Mouse (Mus musculus) layer of hippocampus, postnatal 25 days (tissue): ENCODE data around the gene Gm3558. TPM values are rescaled to one million over a fixed set of nuclear protein-coding genes. Genes with fewer than 3 reads are reported as not detected.
"Not testable (repeated sequence)": the region's sequence is repeated elsewhere in the genome, so short reads cannot be mapped to it uniquely, and the experiment has no call there.

Experiments
- DNase-seq, 2 experiments: peaks; one replicate each; pipeline ENCODE4 v3.0.0; 2022; ENCODE audit warnings: mixed read lengths in 2 of 2, low spot score in 1 of 2; ENCODE audit errors: extremely low spot score in 1 of 2
- total RNA-seq, 2 experiments: library from RNA; stranded (reverse); gene quantifications; 2 replicates each; pipeline ENCODE4 v1.2.3; 2021

The Gm3558 gene
- 10 to 100 TPM in 1 of 2 experiments, 1 to 10 TPM in 1; 8.7 to 10.0 TPM for total RNA-seq

DNA sequence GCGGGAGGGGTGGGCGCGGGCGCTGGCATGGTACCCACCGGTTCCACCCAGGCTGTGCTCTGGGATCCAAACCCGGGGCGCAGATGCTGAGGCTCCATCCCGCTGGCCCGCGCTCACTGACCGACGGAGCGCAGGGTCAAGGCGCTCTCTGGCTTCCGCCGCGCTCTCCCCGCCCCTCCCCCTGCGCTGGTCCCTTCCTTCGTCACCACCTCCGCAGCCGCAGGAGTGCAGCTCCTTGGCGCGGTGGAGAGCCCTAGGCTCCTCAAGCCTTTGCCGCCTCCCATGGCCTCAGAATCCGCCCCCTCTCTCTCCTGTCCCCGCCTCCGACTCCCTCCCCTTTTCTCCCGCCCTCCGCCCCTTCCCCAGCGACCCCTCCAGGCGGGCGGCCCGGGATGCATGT is at the start of gene Gm3558:
Gene Gm3558 (minus strand): TSS at position 185 of the 400 bp plus-strand sequence.
- DNase-seq: not testable (repeated sequence)

DNA sequence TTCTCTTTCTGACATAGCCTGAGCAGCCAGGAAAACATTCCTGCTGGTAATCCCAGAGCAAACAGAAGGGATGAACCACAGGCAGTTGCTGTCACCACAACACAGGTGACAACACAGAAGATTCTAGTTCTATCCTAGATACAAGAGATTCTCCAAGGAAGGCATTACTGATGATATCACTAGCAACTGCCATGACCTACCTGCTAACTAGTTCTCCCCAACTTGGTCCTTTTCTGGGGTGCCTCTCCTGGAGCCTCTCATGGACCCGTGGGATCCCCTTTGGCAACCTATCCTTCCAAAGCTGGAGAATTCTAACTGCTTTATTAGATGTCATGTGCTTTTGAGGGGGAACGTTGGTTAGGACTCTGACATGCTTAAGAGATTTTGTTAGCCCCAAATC is 27.1 kb upstream of the Gm3558 start, which contains the start of gene Gm10338:
Gene Gm10338 (minus strand): TSS at position 101 of the 400 bp plus-strand sequence.
- not testable (repeated sequence) for DNase-seq

DNA sequence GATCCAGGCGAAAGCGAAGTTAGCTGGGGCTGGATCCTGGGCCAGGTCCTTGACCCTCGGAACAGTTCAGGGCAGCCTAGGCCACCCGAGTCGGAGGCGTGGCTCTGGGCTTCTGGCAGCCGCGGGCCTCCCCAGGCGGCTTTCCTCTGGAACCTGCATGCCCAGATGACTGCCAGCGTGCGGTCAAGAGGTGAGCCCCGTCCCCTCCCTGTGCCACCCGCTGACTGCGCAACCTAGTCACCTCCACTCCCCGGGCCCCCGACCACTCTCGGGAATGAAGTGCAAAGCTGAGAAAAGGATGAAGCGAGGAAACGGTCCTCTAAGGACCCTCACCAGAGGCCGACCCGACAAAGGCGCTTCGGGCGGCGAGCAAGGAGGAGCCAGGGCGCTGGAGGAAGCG is 476 bp downstream of the Gm3558 start:
- DNase-seq: not testable (repeated sequence)

DNA sequence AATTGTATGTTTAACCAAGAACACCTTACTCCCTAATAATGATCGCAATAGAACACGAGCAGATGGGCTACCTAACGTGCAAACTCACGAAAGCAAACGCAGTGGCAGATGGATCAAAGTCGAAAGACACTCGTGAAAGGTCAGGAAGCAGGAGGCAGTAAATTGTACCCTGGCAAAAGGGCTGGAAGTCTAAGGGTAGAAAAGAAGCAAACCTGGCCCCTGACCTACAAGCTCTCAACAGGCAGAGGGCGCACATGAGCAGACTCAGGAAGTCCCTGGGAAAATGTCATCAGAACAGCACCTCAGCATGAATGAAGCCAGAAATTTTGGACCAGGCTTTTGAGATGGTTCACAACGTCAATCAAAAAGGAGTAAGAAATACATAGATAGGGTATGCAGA is 1.1 kb downstream of the Gm3558 start:
- not testable (repeated sequence) for DNase-seq

Other genes with a start within 250 kb of the Gm3558 start
- gene Gm5797, start 236.2 kb downstream of the Gm3558 start, total RNA-seq: not detected
- not detected for gene Gm8374, start 203.4 kb downstream of the Gm3558 start, total RNA-seq
- not detected for gene Gm3755, start 117.6 kb downstream of the Gm3558 start, total RNA-seq
- not detected for gene Gm3752, start 84.8 kb downstream of the Gm3558 start, total RNA-seq
- not detected for gene Gm10338, start 27.0 kb upstream of the Gm3558 start, total RNA-seq
- gene Gm10128, start 75.4 kb upstream of the Gm3558 start, total RNA-seq: not detected
- not detected for gene Gm26661, start 223.0 kb upstream of the Gm3558 start, total RNA-seq
- 10 to 100 TPM; 37.2 to 68.2 TPM for gene Flnb, start 249.4 kb upstream of the Gm3558 start, total RNA-seq